Mouse (Mus musculus) cerebellum, adult 8-10 months (tissue): ENCODE measurements at regions not wholly inside any gene's neighbourhood (a gene's known extent, or its start where the extent isn't known, plus 50 kb on each side); places are given as distances from the start of the nearest gene placed in this dataset.

Source experiments
- DNase-seq: peaks from one replicate; pipeline ENCODE4 v3.0.0; 2022

DNA sequence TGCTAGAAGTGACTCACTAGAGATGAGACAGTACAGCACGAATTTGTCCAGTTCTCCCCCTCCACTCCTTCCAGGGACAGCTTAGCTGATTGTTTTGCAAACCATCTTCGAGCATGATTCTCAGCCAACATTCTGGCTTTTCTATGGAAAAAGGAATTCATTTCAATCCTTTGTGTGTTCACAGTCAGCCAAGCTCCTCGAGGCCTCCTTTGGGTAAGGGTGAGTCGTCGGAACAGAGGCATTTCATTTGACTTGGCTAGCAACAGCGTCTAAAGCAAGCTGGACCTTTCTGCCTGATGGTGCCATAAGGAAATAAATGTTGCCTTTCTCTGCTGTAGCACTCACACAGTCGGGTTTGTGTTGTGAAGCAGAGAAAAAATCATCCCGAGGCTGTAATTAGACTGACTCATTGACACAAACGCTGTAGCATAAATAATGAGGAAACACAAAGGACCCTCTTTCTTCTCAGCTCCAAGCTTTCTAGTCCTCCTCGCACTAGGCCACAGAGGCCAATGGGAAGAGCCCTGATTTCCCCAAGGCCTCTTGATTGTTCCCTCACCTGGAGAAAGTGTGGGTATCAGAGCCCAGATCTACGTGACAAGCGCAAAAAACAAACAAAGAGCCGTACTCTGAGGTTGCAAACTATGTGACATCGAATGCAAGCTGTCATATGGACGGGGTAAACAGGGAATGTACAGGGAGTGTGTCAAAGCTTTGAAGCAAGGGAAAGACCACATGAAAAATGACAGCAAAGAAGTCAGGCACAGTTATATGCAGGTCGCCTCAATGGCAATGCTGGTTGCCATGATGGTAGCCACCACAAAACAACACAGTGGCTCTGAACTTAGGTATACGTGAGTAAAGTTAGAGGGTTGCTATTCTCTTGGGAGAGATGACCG, 232.3 kb downstream of the Rnd3 start:
- no peak for DNase-seq

DNA sequence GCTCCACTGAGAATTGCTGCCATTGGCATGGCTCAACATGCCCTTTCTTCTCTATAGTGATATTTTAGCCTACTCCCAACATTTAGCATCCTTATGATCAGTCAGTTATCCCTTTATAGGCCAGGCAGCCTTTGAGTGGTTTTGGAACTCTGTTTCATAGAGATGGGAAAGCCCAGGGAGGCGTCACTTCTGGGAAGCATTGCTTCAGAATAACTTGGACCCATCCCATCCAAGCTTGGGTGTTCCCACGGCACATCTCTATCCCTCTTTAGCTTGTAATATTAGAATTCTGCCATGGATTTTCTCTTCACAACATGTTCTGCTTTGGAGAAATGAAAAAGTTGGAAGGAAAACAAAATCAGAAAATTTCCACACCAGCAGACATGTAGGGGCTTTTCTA, 233.8 kb downstream of the Rnd3 start:
- no peak for DNase-seq

DNA sequence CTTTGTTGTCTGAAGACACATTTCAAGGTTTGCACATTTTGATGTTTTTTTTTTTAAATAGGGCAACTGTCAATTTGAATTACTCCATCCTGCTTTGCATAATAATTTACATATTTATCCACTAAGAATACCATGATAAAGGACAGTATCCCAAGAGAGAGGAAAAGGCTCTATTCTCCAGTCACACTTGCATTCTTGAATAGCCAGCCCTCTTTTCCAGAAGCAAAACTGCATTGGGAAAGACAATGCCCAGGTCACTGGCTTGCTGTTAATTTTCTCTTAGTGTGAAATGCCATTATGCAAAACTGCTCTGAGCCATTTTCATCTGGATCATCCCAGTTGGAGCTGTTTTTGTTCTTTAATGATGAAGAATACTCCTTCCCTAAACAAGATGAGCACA, 234.7 kb downstream of the Rnd3 start:
- no peak for DNase-seq

DNA sequence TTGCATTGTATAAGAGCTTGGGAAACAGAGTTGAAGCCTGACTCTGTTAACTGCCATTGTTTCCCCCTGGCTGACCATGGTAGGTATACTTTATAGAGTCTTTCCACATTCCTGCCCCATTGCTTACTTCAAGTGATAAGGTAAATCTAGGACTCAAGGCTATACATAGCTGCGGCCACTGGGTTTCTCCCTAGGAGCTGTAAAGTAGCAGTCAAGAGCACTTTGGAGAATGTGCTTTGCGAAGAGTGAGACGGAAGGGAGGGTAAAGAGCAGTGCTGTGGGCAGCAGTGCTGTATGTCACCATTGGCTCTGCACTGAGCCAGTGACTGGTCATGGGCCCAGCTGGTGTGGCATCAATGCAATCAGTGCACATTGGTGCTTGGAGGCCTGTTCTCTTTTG, 240.1 kb downstream of the Rnd3 start:
- no peak for DNase-seq

DNA sequence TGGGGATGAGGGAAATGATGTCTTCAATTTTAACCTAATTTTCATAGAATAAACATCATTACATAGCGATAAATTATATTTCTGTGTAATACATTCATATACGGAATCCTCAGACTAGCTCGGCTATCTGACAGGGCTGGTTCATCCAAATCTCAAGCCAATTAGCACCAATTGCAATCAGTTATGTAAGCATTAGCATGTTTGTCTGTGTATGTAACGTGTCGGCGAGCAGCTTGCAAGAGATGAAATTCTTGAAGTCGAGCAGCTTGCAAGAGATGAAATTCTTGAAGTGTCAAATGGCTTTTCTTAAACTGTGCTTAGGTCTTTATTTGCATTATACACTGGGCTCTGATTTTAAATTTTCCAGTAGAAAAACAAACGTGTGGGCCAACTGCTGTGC, 246.2 kb downstream of the Rnd3 start:
- DNase-seq = no peak

DNA sequence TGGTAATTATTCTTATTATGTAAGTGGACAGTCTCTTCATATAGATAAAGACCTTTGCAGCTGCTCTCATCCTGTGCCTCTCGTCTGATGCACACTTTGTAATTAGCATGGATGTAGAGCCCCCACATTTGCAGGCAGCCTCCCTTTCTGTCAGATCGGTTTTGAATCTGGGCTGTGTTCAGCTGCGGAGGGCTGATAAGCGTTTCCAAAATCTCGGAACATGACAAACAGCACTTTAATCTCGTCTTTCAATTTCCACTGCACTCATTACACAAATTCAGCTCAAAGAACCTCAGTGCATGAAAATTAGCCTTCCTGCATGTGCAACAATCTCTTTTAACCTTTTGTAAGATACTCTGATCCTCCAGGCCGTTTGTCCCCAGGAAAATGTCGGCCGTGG, 246.7 kb downstream of the Rnd3 start:
- DNase-seq = no peak

DNA sequence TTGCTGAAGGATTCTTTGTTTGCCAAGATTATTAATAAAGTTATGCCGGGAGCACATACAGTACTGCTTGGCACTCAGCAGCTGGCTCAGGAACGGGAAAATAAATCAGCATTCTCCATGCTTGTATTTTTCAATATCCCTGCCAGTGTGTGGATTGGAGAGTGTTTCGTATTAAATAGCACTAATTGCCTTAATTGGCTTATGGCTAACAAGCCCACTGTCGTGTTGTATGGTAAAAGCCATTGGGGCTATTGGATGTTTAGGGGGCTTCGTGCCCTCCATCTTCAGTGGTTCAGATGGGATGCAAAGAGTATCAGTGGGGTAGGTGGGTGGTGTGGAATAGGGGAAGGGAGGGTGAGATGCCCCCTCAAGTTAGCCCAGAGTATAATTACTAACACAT, 259.9 kb downstream of the Rnd3 start:
- DNase-seq = no peak

DNA sequence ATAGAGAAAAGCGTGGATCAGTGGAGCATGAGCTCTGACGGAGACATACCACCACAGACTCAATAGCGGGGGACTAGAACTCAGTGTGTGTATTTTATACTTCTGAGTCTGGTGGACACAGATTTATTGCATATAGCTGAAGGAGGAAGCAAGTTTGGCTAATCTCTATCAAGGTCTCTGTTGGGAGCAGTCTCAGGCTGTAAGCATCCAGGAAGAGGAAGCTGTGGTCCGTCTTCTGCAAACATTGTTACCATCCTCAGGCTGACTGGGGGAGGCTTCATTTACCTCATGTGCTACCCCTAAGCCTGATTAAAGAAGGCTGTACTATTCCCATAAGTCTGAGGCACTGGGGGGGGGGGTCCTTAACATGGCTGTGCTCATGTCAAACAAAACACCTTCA, 261.0 kb downstream of the Rnd3 start:
- DNase-seq = no peak

DNA sequence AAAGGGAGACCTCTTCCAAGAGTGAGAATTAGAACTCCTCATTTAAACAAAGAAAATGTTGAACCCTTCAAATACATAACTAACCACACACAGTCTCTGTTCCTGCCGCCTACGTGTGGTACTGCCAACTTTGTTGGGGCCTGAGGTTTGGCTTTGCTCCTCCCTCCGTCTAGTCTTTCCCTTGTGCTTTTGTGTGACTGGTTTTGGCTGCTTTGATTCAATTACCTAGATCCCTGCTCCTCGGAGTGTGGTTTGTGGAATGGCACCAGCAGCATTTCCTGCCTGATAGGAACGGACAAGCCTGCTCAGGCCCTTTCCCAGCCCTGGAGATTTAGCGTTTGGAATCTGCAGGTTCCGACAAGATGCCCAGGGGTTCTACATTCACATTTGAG, 263.0 kb downstream of the Rnd3 start:
- no peak for DNase-seq

DNA sequence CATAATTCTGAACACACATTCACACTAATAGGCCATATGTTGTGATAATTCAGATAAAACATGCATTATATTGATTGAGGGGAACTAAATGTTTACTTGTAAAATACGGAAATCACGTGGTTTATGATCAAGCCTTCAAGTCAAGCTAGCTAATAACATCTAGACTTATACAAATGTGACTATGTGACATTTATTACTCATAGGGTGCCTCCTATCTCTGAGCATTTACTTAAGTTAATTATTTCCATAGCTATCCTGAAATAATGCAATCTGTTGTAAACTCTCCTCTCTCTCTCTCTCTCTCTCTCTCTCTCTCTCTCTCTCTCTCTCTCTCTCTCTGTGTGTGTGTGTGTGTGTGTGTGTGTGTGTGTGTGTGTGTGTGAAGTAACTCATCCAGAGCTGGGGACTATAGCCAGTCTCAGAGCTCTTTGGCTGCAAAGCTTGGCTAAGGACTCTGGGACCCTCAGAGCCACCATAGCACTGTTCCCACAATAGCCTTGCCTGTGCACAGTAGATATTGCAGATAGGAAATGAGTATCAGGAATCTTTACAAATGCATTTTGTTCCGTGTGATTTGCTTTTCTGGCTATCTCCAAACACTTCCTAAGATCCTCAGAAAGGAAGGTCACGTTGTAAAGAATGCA, 263.5 kb downstream of the Rnd3 start:
- no peak for DNase-seq

DNA sequence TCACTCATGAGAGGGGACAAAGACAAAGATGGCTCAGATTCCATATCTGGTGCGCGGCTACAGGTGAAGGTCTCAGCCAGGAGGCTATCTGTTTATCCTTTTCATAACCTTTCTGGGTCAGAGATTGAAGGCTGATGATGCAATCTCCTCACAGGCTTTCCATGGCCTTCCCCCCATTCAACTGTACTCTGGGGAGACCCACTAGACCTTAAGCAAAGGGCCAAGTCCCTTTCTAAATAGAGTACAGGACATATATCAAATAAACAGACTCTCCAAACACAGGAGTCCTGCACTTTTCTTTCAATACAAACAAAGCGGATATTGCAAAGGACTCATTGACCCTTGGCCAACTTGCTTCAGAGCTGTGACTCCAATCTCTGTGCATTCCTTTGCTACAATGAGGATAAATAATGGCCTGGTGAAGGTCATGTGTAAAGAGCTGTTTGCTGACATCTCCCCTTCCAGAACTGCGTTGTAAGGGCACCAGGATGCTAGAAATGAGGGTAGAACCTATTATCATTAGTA, 267.3 kb downstream of the Rnd3 start:
- DNase-seq = no peak

DNA sequence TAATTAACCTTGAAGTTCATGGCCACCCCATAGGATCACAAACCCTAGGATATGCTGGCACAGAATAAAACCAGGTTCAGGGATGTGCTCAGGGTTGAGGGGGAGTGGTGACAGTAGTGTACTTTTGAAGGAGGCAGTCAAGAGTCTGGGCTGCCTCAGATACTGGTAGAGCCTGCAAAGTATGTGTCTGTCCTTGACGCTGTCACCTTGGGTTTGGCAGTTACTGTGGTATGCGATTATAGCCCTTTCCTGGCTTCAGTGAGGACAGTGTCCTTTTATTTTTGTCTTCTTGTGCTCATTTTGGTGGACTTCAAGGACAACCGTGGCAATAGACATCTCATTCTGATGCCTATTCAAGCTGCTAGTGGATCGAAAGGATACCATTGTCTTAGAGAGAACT, 268.1 kb downstream of the Rnd3 start:
- DNase-seq = no peak

DNA sequence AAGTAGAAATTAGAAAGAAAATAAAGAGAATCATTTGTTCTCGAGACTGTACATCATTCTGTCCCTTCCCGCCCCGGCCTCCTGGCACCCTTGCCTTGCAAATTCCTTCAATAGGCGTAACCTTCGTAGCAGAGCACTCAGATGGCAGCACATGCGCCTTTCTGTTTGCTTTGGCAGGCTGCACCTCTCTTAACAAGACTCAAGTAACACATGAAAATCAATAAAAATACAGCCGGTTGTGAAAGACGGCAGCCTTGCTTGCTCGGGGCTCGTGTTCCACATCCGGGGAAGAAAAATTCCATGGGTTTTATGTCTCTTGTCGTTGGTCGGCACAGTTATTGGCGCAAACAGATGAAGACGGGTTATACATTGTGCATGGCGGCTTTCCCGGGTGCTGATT, 271.2 kb downstream of the Rnd3 start:
- no peak for DNase-seq

DNA sequence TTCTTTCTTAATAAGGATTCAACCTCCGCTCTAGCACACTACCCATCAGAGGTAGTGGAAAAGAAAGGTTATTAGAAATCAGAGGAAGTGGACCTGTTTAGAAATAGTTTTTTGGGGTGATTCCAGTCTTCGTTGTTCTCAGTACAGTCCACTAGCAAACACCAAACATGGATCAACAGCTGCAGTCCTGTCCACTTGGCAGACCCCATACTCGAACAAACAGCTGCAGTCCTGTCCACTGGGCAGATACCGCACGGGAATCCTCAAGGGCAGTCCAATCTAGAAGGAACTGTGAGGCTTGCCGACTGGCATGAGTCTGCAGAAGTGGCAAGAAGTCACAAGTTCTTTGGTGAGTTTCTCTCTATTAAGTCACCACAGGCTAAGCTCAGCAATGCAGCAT, 273.8 kb downstream of the Rnd3 start:
- no peak for DNase-seq

DNA sequence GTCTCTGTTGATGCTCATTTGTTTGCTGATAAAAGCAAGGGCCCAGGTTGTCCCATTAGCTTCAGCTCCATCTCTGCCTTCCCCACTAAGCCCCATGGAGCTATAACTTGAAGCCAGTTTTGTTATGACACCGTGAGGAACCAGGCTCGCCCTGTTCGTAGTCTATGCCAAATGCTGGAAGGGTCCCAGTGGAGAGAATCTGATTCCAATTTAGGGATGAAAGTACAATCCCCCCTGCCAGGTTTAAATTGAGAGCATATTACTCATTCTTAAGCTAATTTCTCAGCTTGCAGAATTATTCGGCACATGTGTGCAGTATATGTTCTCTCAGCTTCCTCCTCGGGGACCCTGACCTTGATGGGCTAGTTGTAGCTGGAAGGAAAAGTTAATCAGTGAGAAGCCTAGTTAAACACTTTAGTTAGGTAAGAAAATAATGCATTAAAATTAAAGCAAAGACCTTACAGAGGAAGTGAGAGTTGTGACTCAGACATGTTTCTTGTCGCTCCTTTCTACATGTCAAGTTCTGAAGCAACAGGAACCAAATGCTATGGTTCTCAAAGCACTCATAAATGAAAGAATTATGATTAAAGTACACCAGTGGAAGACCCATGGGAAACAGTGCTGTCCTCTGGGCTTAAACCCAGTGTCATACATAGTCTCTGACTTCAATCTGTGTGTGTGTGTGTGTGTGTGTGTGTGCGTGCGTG, 295.2 kb downstream of the Rnd3 start:
- no peak for DNase-seq

DNA sequence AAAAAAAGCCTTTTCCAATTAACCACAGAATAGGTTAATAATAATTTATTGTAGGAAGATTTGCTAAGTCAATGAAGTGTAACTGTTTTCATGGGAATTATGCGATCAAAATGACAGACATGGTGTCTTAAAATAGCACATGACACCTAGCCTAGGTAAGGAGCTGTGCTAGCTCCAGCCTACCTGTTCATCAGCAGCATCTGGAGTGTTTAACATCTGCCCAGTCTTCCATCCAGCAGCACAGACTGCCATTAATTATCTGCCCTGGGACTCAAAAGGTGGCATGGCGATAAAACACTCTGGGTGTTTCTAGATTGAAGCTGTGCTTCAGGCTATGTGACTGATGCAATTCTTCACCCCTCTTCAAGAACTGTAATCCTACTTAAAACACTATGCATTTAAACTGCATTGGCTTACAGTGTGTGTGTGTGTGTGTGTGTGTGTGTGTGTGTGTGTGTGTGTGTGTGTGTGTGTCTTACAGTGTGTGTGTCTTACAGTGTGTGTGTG, 296.4 kb downstream of the Rnd3 start:
- no peak for DNase-seq

DNA sequence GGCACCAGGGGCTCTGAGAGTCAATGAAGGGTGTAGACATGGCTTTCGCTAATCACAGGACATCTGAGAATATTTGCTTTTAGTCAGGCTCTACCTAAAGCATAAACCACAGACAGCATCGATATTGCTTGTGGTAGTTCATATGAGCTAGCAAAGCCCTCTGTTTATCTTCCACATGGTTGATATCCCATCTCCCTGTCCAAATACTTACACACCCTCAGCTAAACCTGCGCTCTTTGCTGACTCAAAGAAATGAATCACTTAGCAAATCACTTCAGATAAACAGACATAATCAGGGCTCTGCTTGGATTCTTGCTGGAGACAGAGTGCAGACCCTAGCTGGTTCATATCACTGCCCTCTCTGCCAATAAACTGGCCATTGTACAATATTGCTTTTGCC, 298.8 kb downstream of the Rnd3 start:
- DNase-seq = no peak

DNA sequence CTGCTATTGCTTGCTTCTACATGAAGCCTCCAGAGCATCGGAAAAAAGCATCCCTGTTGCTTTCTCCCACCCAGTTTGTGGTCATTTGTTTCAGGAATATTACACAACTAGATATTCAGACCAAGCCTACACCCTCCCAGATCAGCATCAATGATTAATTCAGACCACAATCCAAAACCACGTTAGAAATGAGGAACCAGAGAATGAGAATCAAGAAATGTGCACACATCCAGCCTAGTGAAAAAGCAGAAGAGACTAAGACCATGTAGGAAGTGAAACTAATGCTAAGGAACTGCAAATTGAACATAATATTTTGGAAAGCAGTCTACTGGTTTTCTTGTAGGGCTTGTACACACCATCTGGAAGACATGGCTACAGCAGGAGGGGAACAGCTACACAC, 307.0 kb downstream of the Rnd3 start:
- DNase-seq = no peak

DNA sequence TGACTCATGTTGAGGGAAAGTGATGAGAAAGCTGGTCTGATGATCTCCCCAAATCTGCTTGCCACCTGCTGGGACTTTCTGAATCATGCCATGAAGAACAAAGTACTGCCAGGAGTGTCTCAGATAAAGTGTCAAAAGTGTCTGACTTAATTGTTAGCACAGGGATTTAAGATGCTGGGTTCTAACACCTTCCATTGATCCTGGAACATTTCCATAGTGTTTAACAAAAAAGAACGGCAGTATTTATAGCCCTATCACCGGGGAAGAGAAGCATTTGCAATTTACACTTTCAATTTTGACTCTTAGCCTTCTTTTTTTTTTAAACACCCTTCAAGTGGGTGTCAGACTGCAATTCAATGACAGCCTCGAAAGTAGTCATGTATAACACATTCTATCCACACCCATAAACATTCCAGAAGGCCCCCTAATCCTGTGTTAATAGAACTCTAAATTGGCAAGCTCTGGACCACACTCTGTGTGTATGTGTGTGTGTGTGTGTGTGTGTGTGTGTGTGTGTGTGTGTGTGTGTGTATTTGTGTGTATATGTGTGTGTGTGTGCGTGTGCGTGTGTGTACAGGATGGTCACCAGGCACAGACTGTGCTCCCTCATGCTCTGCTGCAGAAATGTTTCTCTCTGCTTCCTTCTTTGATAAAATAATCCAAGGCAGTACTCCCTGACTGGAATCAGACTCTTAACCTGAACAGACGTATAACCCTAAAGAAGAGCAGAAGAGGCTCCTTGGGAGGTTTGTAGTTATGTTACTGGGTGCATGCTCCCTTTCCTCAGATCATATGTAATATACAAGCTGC, 313.2 kb downstream of the Rnd3 start:
- no peak for DNase-seq

DNA sequence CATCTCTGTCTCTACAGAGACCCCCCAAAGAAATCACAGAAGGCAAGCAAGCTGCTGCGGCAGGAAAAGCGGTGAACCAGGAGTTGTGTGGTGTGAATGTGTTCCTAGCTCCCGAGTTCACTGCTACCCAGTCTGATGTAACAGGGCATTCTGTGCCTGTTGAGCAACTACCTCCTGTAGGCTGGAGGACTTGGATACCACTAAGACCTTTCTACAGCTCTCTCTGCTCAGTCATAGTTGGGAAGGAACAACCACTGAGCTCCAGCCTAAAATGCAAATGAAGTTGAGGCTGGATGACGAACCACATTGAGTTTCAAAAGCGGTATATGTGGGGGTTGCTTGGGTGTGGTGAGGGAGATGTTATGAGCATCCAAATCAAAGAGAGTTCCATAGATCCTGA, 315.1 kb downstream of the Rnd3 start:
- DNase-seq = no peak

DNA sequence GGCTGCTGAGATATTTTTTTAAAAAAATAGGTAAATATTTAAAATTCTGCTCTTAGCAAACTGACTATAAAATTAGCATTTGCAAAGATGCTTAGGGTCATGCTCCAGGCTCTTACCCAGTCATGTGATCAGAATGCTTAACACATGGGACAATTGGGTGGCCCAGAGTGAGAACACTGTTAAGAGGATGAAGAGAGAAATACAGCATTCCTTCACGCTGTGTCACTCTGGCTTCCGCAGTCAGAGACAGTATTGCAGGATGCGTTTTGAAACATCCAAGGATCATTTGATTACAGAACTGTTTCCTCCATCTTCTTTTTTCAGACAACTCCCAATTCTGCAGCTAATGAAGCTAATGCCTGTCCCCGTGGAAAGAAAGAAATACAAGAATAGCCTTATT, 316.4 kb downstream of the Rnd3 start:
- DNase-seq = no peak

DNA sequence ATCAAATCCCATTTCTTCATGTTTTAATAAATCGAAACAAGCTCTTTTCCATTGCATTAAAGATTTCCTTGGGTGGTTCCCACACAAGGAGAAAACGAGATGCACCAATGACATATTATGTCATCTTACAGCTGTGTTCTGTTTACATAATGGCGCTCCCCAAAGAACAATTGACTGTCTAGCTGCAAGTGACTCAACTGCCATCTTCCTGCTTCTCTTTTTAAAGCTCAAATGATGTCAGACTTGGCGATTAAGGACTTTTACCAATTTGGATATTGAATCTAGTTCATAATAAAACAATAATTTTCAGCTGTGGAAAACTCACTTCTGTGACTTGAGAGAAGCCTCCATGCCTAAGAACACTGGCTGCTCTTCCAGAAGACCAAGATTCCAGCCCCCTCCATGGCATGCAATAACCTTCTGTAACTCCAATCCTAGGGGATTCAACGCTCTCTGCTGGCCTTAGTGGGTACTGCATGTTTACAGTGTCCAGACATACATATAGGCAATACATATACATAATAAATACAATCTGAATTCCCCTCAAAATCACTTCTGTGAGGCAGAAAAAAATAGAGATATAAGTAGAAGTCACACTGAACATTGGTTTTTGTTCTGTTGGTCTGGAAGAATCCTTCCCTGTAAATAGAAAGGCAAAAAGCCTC, 318.7 kb downstream of the Rnd3 start:
- no peak for DNase-seq
